Mouse (Mus musculus) adrenal gland, postnatal 10 days (tissue): Measurements from ENCODE around the gene Fhl2. TPM values are rescaled to one million over a fixed set of nuclear protein-coding genes. Genes with fewer than 3 reads are reported as not detected.
A peak's percentile ranks its signal among the peaks of the same experiment; 100 is the strongest.

Experiments used
- DNase-seq: peaks from one replicate; pipeline ENCODE4 v3.0.0; 2021; ENCODE audit warnings: mixed read lengths
- long read RNA-seq, 2 experiments: library from polyadenylated mRNA; stranded (forward); transcript quantifications; one replicate each; pipeline ENCODE4 v2.0.0; 2021
- total RNA-seq, 2 experiments: library from RNA; stranded (reverse); gene quantifications; 2 replicates each; pipeline ENCODE4 v1.2.3; 2021

The Fhl2 gene
- 10 to 100 TPM; 16.3 to 20.8 TPM for total RNA-seq
- long read RNA-seq, experiment 1, transcript Fhl2-201 (6 exons, 1,563 nt) = major isoform, 33 of 40 reads
- long read RNA-seq, experiment 1, partial matches to known transcripts = 2 of 40 reads
- long read RNA-seq, experiment 1, other reads (novel, unspliced or antisense) = 4 of 40 reads
- long read RNA-seq, experiment 2, transcript Fhl2-201 (6 exons, 1,563 nt) = major isoform, 7 of 8 reads
- long read RNA-seq, experiment 2, partial matches to known transcripts = 1 of 8 reads
- long read RNA-seq, experiment 2, other reads (novel, unspliced or antisense) = 0 of 8 reads

DNA sequence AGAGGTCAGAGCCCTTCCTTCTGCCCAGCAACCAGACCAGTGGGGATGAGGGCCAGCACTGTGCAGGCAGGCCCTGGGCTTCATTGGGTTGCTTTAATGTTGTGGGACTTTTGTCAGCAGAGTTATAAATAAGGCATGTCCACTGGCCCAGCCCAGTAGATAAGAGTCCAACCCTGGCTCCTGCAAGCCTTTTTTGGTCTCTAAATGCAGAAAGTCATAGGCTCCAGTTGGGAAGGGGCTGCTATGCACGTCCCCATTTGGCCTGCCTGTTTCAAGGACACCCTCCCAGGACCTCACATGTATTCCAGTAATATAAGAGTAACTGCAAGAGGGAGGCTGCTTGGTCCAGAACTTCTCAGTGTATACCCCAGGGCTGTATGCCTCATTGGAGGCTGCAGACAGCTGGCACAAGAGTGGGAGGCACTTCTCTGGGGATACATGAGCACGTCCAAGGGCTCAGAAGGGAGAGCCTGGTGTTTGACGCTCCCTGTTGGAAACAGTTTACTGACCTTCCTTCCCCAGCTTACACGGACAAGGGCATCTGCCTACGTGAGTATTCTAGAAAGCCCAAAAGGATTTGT is at the start of gene Fhl2:
TSS of gene Fhl2 (minus strand) at position 324 of the 581 bp plus-strand sequence.
- no peak for DNase-seq

DNA sequence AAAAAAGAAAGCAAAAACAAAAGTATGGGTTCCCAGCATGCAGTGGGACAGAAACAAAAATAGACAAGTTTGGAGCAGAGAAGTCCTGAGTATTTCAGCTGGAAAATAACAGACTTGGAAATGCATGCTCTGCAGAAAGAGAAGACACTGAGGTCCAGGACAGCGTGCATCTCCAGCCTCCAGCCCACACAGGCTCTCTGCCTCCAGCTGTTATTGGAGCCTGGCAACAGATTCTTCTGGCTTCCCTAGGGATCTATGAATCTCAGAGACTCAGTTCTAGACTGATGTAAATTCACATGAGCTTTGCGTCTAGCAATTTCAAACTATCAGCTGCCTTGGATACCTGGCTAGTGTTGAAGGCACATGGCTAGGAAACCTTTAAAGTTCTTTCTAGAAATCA is 48.2 kb upstream of the Fhl2 start:
- peak; percentile 6 for DNase-seq

DNA sequence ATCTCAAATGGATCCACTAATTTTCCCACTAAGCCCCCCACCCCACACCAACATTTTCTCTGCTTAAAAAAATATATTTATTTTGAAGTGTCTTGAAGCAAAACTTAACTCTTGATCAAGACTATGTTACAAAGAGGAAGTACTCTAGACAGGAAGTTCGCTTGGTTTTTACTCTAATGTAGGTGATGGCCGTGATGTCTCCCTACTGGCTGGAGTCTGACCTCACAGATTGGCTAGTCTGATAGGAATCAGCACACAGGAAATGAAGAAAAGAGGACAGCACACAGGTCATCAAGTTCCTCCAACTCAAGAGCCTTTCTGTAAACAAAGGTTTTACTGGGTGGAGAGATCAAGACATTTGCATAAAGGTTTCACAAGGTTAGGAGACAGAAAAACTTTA is 44.4 kb upstream of the Fhl2 start:
- no peak for DNase-seq

DNA sequence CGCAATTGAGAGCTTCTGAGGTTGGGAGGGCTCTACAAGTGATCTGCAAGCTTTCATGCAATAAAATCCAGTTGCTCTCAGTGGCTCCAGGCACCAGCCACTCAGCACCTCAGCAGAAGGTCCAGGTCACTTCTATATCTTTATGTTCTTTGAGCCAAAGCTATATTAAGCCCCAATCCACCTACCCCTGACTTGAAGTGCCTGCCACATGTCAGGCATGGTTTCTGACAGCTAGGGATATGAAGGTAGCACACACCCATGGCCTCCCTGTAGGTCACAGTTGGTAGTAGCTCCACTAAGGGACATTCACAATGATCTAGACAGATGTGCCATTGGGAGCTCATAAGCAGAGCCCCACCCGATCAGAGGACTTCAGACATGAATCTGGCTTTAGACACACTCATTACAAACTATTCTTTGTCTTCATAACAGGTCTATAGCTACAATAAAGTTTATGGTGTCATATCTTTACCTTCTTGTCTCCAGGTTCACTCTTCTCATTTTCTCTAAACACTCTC is 43.1 kb upstream of the Fhl2 start:
- no peak for DNase-seq

DNA sequence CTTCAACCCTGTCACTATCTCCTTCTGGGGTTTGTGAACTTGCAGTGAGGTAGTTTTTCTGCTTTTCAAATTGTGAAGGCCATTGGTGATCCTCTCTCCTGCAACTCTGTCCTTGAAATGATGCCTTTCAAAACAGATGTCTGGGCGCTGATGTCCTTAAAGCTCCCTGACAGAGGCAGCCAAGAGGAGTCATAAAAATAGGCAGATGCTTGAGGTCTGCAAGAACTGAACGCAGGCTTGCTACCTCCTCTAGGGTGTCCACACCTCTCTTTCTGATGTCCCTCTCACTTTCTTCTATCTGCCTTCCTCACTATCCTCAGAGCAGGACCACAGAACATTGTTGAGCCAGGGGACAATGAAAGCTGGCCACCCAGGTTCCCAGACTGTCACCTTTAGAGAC is 41.7 kb upstream of the Fhl2 start:
- no peak for DNase-seq

DNA sequence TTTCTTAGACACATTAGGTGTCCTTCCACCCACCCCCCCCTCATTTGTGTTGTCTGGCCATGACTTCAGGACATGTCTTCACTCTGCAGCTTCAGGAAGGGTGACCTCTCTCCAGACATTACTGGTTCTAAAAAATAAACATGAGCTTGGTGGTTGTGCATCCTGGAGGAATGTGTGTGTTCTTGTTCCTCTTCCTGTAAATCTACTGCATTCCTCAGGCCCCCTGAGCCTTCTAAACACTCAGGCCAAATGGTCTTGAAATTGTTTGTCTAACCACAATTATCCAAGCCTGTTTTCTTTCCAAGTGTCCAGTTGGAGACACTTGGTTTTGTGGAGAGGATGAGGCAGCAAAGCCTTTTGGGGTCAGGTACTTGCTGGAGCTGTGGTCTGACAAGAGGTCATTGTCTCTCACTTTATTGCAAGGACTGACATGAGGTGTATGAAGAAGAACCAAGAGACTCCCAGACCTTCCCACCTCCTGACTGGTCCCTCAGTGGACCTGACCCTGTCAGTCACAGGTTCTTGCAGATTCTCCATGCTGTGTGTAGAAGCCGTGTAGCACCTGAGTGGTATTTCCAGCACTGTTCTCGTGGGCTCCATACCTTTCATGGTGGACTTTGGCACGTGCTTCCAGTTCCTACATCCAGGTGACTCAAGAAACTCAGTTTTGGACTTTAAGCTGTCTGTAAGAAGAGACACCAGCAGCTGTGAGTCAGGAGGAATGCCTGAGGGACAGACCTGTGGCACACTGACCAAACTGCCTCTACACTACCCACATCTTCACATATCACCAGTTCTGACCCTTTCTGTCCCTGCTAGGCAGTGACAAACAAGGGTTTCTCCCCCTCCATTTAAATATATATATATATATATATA is 40.8 kb upstream of the Fhl2 start:
- DNase-seq = no peak

DNA sequence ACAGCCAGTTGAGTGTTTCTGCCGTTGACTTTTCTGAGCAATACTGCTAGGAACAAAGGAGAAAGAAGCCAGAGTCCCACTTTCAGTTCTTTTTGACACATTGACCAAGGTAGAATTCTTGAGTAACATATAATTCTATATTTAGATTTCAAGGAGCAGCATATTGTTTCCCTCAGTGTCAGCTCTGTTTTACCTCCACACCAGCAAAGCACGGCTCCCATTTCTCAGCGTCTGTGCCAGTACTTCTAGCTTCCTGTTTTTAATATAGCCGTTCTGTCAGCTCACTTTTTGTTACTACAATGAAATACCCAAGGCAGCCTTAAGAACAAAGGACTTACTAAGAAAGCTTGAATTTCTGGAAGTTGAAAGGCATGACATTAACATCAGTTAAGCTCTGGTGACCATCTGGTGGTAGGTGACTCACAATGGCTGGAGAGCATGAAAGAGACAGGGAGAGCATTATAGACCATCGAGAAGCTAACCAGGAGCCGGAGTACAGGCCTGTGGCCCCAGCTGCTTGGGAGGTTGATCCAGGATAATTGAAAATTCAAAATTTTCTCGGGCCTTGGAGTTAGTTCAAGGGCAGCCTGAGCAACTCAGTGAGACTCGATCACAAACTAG is 28.9 kb upstream of the Fhl2 start:
- DNase-seq = no peak

DNA sequence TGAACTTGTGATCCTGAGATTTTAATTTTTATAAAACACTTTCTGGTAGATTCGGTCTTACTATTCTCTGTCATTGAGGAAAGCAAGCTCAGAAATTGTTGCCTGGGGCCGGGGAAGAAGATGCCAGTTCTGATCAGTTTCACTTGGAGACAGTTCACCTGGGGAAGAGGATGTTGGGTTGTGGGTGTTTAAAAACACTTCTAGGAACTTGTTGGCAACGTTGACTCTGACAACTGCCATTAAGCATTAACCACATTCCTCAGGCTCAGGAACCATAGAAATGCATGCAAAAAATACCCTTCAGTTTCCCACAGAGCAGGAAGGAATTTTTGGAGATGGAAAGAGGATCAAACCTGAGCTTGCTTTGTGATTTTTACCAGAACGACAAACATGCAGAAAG is 28.2 kb upstream of the Fhl2 start:
- DNase-seq = no peak

DNA sequence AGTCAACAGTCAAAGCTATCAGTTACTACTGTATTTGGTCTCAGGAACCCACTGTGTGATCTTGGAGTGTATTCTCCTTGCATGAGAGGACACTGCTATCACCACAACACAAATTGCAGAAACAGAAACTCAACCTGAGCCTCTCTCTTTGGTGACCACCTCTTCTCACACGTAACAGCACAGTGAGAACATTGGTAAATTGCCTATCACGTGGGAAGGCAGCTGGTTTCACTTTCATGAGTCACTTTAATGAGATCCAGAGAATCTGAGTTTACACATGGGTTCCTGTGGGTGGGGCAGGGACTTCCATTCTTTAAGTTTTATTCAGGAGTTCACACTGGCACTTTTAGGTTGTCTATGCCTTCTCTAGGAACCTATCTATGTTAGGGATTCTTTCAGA is 27.4 kb upstream of the Fhl2 start:
- DNase-seq = no peak

DNA sequence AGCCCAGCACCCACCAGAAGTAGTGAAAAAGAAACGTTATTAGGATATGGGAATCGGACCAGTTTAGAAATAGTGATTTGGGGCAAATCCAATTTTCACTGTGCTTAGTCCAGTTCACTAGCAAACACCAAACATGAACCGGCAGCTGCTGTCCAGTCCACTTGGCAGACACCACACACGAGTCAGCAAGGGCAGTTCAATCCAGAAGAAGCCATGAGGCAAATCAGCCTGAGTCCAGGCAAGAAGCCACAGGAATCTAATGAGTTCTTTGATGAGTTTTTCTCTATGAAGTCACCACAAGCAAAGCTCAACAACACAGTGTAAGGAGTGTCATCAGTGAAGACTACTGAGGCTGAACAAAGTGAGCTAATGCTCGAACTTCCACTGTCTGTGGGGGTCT is 26.3 kb upstream of the Fhl2 start:
- no peak for DNase-seq

DNA sequence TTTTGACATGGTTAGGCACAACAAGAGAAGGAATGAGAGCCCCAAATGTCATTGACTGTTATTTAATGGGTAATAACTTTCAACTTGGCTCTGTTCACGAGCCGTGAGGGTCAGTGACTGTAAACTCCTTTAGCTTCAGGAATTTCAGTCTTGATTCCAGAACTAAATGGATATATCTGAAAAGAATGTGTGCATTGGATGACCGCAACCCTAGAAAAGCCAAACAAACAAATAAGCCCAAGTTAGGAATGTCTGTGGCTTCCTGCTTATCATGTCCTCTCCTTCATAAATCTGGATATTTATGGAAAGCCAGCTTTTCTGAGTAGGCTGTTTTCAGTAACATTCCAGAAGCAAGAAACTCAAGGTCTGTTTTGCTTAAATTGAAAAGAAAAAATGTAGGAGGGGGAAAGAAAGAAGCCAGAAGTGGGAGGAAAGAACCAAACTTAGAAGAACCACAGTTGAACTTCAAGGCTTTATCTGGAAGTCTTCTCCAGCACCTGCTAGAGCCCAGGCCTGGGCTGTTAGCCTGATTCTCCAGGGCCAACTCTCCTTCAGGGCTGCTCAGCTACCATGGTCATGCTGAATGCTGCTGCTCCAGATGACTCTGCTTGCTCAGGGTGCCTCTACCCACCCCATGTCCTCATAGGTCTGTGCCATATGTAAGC is 21.4 kb upstream of the Fhl2 start:
- DNase-seq = no peak

DNA sequence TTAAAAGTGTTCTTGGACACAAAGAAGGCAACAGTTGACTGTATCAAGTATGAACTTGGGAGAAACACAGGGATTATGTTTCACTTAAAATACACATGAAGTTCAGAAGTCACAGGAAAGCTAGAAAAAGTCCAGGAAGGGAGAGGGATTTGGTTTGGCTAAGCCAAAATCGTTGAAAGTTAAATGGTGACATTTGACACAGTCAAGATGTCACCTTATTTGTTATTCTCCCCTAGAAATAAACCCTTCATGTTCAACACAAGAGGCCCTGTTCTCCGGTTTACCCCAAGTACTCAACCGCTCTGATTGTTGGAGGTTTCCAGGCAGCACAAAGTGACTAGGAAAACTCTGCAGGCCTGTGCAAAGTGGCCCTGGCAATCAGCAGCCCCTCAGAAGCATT is 18.8 kb upstream of the Fhl2 start:
- DNase-seq = no peak

DNA sequence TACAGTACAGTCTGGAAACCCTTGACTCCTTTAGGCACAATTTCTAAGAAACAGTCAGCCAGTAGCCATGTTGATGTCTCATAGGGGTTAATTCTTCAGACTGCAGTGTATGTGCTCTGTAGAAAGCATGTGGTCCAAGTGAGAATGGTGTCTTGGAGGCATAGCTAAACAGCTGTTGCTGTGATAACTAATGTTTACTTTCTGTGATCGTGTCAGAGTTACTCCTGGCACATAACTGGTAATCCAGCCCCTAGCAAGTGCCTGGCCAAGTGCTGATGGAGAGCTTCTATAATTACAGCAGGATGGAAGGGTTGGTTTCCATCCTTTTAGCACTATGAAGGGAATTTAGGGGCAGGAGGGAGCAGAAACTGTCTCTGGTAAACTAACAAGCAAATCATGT is 14.5 kb upstream of the Fhl2 start:
- no peak for DNase-seq

DNA sequence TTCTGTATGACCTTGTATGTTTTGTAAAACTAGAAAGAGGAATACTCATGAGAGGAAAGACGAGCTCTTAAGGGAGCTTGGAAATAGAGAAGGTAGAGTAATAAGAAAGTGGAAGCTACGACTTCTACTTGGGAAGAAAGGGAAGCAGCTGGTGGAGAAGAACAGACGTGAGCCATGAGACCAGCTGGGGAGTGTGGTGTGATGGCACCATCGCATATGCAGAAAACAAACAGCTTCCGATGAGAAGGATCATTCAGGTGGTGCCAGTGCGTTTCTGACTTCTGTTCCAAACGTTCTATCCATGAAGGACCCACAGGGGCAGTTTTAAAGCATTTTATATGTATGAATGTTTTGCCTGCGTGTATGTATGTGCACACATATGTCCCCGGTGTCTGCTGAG is 13.5 kb upstream of the Fhl2 start:
- DNase-seq = no peak

DNA sequence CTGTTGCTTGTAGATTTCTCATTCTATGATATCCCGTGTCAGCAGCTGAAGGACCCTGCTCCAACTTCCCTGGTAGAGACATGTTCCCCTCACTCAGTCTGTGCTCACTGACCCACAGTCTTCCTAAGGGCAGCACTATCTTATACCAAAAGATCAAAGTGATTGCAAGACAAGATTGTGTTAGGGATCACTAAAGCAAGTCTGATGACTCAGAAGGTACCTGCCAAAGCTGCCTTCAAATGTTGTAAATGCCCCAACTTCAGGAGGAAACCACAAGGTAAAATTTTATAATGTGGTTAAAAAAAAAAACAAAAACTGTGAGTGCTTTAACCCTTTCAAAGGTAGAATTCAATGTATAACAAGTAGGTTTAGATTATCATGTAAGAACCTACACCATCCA is 10.4 kb upstream of the Fhl2 start:
- no peak for DNase-seq

DNA sequence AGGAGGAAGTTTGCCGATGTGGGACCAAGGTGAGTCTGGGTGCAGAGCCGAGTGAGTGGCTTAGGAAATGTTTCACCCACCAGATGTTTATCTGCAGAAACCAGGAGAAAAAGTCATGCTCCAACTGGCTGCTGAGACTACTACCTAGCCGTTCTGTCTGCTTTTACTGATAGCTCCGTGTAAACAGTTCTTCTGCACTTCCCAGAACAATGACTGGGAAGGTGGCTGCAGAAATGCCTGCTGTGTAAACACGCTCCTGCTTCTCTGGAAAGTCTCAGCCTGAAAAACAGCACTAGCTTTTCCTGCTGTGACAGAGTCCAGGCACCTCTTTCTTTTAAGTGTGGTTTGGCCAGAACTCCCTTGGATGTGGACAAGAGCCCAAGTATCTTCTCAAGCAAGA is 6.5 kb upstream of the Fhl2 start:
- DNase-seq = no peak

DNA sequence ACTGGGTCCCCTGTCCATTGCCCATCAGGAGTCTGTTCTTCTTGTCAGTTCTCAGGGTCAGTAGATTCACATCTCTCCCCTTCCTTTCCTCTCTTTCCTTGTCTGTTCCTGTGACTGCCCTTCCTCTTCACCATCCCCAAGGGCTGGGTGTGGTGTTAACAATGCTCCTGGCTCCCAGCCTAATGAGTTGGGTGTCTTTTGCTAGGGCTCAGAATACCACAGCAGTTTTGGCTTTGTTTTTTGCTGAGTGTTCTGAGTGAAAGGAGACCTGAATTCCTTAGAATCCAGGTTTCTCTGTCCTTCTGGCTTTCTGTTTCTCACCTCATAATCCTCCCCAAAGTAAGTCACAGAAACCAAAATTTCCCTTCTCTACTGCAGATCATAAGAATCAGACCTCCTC is 5.4 kb upstream of the Fhl2 start:
- no peak for DNase-seq

DNA sequence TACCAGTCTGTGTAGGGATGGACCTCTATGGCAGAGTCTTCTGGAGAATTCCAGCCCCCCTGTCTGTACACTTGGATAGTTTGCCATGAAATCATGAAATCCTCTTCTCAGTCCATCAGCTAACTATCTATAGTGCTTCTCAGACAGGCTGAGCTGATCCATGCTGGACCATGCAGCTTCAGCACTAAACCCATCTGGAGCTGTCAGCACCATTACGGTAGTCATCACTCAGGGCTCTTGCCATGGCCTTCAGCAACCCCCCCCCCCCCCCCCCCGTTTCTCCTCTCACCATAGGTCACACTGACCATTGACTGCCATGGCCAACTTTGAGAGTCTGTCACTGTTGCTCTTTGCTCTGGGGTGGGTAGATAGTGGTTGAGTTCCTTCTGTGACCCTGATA is 5.0 kb upstream of the Fhl2 start:
- no peak for DNase-seq

DNA sequence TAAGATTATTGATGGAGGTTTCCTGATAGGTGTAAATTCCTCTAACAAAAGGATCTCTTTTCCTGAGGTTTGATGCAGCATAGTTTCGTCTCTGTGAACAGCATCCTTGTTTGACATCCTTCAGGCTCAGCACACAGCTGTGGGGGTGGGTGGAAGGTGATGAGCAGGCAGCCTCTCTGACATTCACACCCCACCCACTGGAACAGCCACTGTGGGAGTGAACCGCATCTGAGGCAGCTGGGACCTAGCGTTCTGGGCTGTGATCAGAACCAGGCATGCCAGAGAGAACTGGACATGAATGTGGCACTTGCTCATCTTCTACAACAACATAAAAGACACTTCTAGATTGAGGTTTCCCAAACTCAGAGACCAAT is 3.1 kb upstream of the Fhl2 start:
- no peak for DNase-seq

DNA sequence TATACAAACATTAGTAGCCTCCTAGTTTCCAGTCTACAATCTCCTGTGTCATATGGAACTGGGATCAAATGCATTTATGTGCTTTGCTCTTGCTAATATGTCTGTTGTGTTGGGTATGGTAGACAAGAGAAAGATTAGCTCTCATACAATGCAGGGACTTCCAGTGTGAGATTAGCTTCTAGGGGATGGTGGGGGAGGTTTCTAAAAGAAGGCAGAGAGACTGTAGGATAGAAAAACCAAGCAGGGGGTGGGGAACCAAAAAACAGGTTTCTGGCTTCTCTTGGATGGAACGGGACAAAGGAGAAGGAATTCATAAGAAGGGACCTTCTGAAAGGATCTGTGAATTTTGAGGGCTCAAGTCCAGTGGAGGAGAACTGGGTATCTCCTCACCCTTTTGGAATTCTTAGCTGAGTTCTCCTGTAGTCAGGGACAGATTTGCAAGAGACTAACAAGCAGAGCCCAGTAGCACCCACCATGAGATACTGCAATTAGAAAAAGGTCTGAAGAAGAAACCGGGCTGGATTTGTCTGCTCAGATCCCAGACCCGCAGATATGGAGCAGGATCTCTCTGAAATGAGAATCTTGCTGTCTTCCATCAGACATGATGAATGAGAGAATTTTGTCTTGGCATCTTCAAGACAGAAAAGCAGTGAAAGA is 2.6 kb upstream of the Fhl2 start:
- DNase-seq = no peak

DNA sequence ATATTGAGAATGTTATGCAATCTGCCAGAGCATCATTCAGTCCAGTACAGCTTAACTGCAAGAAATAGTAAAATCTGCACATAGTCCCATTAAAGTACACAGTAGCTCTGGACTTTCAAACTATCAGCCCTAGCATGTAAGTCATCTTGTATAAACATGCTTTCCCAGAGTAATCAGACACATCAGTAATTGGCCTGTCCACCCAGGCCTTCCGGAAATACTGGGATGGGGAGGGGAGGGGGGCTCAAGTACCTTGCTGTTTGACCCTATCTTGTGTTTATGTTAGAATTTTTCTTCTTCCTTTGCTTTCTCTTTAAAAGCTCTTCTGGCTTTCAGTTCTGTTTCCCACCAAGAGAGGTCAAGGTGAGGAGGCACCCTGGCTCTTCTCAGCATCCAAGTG is 725 bp downstream of the Fhl2 start:
- DNase-seq = no peak

DNA sequence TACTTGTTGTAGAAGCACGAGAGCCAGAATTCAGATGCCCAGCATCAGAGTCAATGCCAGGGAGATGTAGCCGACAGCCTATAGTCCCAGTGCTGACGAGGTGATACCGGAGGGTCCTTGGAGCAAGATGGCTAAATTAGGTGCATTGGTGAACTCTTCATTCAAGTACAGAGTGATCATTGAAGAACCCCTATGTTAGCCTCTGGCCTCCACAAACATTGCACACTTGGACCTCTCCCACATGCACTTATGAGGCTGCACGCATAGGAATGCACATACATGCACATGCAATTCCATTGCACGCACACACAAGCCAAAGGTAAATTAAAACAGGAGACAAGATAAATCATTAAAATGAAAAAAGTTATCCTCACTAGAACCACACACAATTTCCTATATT is 3.4 kb downstream of the Fhl2 start:
- no peak for DNase-seq
